Mouse (Mus musculus): ENCODE results near the gene Trim66.

Gene Trim66

DNA sequence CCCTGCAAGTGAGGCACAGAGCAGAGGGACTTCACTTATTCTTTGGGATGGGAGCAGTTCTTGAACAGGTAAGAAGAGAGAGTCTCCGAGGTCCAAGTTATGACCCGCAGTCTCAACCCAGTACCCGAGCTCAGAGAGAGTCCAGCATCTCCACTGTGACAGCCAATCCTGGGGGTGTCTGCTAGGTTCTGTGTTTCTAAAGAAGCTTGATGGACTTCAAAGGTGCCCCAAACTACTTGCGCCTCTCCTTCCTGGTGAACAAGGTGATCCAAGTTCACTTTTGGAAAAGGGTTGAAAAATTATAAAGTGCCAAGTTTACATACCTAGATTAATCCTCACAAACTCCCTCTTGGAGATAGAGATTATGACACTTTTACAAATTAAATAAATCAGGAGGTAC is at the start of gene Trim66:
Gene Trim66, minus strand, starts transcription at position 101 of the 400 bp plus-strand sequence.
- DNase-seq (ENCODE audit: low spot score) = no peak

DNA sequence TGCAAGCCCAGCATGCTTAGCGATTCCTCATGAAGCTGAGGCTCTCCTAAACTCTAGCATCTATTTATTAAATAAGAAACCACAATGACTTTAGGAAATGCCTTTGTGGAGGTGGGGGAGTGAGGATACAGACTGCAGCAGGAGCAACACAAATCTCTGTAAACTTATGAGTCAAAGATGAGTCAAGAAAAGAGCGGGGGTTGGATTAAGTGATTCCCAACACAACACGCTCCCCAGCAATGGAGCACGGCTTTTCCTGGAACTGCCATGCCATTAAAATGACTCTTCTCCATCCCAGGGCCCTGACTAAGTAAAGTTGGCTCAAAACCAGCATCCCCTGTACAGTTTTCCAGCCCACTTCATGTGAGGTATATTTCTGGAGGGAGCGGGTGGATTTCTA is 38.8 kb upstream of the Trim66 start:
- DNase-seq (ENCODE audit: low spot score) = no peak

DNA sequence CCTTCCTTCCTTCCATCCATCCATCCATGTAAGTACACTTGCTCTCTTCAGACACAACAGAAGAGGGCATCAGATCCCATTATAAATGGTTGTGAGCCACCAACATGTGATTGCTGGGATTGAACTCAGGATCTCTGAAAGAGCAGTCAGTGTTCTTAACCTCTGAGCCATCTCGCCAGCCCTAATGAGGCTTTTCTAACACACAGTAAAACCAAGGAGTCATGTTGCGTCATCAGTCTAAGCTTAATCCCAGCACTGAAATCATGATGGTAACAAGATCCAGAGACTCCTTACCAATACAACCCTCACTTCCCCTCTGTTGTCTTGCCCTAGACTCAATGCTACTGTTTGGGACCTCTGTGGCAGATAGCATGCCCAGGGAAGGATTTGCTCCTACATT is 38.3 kb upstream of the Trim66 start:
- DNase-seq (ENCODE audit: low spot score) = no peak

DNA sequence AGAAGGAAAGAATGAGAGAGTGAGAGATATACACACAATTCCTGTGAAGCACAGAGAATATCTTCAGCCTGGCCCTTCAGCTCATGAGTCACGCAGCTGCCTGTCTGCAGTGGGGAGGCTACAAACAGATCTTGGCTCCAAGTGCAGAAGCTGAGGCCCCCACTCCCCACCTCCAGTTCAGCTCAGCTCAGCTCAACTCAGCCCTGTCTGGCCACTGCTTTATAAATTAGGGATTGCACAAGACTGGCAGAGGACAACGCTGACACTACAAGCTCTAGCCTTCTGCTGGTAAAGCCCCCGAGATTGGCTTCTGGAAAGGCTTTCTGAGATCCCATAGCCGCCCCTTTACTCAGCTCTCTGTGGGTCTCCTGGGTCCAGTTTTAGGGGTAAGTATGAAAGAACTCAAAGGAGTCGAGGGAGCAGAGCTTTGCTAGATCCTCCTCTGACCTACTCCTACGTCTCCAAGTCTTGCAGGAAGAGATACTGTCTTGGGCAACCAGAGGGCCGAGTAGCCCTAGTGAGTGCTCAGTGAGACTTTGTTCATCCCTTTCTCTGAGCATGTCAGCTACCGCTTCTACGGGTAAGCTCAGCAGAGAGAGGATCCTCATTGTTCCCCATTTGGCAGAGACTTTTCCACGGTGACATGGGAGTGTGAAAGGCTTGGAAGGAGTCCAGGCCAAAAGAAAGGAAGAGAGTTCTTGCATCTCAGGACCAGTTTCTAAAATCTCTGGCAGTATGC is 37.5 kb upstream of the Trim66 start:
- no peak for DNase-seq (ENCODE audit: low spot score)

- no peak for DNase-seq (ENCODE audit: low spot score)
Measured at GRCm38 (mm10) chr7:109544792-109545191, 36.9 kb upstream of the Trim66 start.

GRCm38 (mm10) chr7:109542364-109542628 is 34.4 kb upstream of the Trim66 start:
- DNase-seq (ENCODE audit: low spot score) = no peak

DNA sequence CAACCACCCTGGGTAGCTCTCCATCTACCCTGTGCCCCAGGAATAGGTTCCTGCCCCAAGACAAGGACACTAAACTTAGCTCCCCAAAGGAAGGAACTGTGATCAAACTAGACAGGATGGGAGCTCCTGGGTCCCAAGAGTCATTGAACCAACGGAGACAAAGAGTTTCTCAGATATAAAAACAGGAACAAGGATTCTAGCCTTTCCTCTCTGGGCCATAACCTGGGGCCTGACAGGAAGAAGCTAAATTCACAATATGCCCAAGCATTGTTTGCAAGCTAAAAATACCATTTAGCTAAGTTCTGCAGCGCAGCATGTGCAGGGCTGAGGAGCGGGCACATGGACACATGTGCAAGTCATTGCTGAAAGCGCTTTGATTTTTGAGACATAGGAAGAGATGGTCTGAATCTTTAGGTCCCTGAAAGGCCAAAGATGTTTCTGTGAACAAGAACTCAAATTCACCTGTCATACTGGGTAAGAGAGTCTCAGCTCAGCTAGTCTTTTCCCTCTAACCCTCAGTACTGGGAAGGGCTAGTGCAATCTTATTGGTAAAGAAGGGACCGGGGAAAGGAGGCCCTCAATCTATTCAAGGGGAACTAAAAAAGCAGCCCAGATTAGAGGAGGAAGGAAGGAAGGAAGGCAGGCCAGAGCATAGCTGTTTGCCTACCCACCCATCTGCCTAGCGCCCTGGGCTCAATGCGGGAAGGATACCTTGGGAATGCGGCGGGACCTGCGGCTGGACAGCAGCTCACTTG is 33.9 kb upstream of the Trim66 start:
- DNase-seq (ENCODE audit: low spot score) = no peak

DNA sequence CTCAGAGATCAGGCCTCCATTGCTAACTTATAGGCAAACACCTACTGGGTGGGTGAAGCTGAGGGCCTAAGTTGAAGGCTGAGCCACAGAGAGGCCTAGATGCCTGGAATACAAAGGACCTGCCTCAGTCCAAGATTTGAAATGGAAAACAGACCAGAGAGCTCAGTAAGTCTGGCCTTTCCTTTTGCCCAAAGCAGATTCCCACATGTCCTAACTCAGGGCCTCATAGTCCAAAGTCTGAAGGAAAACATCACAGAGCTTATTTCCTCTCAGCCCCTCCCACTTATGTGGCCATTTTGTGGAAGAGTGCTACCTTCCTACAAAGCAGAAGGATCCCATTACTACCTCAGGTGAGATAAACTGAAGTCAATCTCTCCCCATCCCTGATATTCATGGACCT is 33.0 kb upstream of the Trim66 start:
- no peak for DNase-seq (ENCODE audit: low spot score)

- DNase-seq (ENCODE audit: low spot score) = peak; percentile 65
Measured at GRCm38 (mm10) chr7:109536451-109536946, 28.6 kb upstream of the Trim66 start.

- DNase-seq (ENCODE audit: low spot score) = no peak
Measured at GRCm38 (mm10) chr7:109534921-109535320, 27.0 kb upstream of the Trim66 start.

DNA sequence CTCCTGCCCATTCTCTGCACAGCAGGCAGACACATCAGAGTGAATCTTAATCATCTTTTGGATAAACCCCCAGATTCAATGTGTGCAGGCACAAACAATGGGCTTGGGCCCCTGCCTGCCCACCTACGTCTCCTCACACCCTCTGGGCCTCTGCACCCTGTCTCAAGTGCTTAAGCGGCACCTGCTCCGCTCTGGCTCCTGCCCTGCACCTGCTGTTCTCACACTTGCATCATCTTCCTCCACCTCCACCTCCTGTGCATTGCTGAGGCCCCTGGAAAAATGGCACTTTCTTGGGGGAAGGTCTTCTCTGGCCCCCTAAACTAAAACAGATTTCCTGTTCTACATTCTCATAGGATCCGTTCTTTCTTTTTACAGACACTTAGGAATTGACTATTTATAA is 26.0 kb upstream of the Trim66 start:
- no peak for DNase-seq (ENCODE audit: low spot score)

- DNase-seq (ENCODE audit: low spot score) = no peak
Measured at GRCm38 (mm10) chr7:109533129-109533528, 25.2 kb upstream of the Trim66 start.

DNA sequence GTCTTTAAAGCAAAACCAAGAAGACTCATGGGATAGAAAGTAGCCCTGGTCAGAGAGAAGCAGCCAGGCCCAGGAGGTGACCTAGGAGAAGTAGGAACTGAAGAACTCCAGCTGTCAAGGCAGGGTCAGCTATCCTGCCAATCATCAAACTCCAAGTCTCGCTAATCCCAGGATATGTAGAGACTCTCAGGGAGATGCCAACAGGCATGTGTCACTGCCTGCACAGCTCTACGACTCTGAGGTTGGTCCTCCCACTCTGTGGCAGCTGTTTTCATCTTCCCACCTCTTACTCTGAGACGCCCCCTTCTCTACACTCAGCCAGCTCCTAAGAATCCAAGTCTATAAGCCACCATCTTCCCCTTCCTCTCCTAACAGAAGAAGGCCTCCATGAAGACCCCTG is 24.8 kb upstream of the Trim66 start:
- no peak for DNase-seq (ENCODE audit: low spot score)

DNA sequence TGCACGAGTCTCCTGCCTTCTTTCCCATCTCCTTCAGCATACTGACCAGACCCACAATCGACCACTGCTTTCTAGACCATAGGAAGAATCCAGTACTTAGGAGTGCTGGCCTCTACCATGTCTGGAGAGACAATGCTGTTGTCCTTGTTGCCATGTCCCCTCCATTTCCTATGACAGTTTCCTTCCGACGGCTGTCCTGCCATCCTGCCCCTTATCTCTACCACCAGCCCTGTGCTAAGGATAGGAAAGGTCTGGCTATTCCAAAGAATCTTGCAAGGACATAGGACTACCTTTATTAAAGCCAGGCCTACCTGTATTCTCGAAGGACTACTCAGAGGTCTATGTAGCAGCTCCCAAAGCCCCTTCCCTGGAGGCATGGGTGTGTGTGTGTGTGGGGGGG is 23.6 kb upstream of the Trim66 start:
- DNase-seq (ENCODE audit: low spot score) = no peak

GRCm38 (mm10) chr7:109529741-109530140 is 21.8 kb upstream of the Trim66 start:
- DNase-seq (ENCODE audit: low spot score) = no peak

GRCm38 (mm10) chr7:109528356-109528755 is 20.4 kb upstream of the Trim66 start:
- DNase-seq (ENCODE audit: low spot score) = peak; percentile 58

DNA sequence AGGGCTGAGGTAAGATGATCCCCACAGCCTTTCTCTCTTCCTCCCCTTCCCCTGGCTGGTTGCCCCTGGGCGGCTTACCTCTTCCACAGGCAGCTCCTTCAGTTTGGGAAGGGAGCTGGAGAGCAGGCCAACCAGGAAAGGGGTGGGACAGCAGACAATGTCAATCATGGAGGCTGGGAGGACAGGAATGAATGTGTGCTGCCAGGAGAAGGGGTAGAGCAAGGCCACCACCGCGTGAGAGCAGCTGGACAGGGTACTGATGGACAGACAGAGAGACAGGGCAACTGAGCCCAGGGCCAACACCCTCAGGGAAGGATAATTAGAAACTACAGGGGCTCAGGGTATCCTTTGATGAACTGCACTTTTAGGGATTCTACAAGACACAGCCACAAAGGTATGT is 19.6 kb upstream of the Trim66 start:
- DNase-seq (ENCODE audit: low spot score) = no peak

DNA sequence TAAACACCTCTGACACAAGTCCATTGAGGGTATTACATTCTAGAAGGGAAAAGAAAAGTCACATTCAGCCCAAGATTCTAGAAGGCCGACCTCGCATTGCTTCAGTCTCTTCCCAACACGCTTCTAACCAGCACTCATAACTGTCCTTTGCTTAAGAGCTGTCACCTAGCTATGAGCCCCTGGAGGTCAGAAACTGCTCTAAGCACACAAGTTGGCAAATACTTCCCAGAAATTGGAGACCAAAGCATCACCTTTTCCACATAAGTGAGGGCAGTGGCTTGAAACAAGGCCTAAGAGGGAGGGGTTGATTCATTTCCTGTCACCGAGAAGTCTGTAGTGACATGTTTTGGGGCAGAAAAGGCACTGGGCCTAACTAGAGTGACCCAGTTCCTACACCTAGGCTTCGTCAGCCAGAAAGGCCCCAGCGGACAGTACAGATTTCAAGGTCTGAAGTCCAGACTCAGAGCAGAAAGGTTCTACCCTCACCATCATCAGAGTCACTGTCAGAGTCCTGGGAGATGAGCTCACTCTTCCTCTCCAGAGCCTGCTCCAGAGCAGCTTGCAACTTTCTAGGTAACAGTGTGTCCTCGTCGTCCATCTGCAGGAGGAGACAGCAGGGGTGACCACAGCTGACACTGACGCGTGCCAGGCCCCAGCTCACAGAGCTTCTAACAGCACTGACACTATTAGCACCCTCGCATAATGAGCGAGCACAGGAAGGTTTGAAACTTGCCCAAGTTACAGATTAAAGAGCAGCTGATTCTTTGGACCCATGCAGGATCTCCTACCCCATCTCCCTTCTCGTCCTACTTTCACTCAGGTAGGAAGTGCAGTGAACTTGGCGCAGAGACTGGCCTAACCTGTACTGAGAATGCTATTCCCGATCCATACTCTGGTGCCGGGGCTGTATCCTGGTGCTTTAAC is 18.1 kb upstream of the Trim66 start:
- DNase-seq (ENCODE audit: low spot score) = no peak

DNA sequence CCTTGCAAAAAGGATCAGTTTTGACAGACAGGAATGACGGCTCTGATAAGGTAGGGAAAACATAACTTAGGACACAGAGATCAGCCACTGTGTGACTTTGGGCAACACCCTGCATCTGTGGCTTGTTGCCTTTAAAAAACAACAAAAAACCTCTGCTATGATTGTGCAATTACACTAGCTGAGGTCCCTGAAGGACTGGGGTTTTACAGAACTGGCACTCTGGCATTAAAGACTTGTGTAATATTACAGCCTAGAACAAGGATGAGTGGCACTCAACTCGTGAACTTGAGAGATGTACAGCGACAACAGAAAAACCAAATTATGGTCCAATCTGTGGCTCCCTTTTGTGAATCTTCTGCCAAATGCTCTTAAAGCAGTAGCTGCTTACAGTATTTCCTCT is 16.8 kb upstream of the Trim66 start:
- DNase-seq (ENCODE audit: low spot score) = no peak

- no peak for DNase-seq (ENCODE audit: low spot score)
Measured at GRCm38 (mm10) chr7:109524442-109524744, 16.5 kb upstream of the Trim66 start.

DNA sequence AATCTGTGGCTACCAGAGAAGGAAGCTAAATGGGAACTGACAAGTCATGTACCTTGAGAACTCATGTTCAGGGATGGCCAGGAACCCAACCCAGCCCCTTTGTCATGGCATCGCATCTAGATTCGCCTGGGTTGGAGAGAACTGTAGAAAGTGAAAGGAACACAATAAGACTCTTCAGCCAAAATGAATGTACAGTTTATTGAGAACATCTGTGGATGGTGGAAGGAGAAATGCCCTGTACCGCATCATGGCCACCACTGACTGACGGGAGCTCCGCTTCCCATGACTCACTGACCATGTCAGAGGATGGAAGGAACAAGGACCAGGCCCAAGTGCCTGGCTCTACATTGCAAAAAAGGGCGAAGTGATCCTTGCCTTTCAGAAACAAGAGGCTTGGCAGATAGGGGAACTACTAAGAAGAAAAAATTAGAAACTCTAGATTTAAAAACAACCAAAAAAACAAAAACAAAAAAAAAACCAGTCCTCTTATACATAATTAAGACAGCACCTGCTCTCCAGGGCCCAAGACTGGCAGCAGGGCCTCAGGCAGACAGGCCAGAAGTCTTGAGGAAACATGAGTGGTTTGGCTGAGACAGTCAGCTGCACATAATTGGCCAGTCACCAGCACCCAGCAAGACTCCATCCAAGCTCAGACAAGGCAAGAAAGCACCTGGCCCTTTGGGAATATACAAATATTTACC is 16.0 kb upstream of the Trim66 start:
- DNase-seq (ENCODE audit: low spot score) = no peak

DNA sequence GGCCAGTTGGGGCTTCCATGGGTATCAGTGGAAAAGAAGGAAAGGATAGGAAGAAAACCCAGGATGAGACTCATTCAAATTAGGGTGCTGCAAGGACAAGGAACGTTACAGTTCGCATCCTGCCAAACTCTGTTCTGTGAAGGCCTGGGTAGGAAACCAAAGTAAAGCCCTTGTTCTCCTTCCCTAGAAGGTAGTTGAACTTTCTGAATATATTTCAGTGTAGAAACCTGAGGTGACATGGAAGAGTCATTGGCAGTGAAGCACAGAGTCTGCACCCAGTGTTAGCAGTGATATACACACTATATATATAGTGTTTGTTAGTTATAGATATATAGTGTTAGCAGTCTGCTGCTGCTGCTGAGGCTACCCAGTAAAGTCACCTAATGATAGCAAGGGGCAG is 15.4 kb upstream of the Trim66 start:
- no peak for DNase-seq (ENCODE audit: low spot score)
